Mouse (Mus musculus) v-Abl transformed pro-B cells (cell line): ENCODE measurements around the gene Gm11361.

Experiments
- in situ Hi-C, 2 experiments: fragments of 400-800 bp; cut with MboI; formaldehyde crosslinking; loops; one replicate each; pipeline ENCODE4 v1.15.1; 2025; ENCODE audit not compliant: unreplicated experiment in 2 of 2

Gm11361 gene

GRCm38 (mm10) chr13:28257228-28257627 is at the start of gene Gm11361:
Gm11361 (plus strand) TSS chr13:28257528.
- in situ Hi-C loops, result no loop called here

DNA sequence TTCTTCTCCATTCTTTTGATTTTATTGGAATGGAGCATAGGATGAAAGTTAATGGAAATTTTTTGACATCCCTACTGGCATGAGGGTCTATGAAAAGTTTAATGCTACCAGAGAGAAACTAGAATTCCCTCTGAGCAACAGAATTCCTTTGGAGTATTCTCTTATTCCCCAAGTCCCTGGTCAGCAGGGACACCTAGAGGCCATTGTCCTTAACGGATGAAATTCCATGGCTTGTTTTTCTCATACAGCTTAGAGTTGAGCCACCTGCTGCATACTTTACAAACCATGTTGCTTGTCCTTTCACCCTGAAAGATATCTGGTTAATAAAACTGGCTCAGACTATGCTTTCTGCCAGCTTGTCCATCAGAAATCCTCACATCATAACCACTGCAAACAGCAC is 7.1 kb downstream of the Gm11361 start:
- in situ Hi-C loops, result no loop called here

- in situ Hi-C loops, result no loop called here
Measured at GRCm38 (mm10) chr13:28287368-28287767, 30.0 kb downstream of the Gm11361 start.

DNA sequence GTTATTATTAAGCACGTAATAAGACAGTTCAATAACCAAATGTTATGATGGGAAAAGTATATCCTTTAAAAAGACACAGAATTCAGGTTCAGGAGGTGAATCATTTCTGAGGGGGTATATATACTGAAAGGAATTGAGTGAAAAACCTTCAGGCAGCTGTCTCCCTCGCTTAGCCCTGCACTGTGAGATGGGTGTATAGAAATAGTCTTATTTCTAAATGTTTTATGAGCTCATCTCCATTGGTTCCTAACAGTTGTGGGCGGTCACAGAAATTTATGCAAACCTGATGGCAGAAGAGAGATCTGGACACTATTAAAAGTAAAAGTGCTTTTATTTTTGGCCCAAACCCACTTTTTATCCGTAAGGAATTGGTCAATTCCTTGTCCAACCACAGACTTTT is 36.9 kb downstream of the Gm11361 start:
- in situ Hi-C loops, result no loop called here

GRCm38 (mm10) chr13:28294757-28295361 is 37.5 kb downstream of the Gm11361 start:
- in situ Hi-C loops, result no loop called here

DNA sequence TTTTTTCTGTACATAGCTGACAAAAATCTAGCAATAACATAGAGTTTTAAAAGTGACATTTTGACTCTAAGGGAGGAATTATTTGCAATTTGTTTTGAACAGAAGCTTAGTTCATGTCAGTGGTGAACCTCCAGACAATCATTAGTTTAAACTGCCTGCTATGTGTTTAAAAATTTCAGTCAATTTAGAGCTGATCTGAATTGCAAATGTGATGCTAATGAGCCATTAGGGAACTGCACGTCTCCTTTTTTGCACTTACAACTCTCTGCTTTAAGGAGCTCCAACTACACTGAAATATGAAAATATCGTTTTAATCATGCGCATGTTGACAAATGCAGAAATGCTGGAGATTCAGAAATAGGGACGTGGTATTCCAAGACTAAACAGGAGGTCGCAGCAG is 38.2 kb downstream of the Gm11361 start:
- in situ Hi-C loops, result no loop called here

GRCm38 (mm10) chr13:28297098-28297497 is 39.8 kb downstream of the Gm11361 start:
- in situ Hi-C loops, result no loop called here

GRCm38 (mm10) chr13:28297577-28297976 is 40.2 kb downstream of the Gm11361 start:
- in situ Hi-C loops, result no loop called here
